ENCODE assay signal across 8 mouse cellular contexts in the genomic region with DNA sequence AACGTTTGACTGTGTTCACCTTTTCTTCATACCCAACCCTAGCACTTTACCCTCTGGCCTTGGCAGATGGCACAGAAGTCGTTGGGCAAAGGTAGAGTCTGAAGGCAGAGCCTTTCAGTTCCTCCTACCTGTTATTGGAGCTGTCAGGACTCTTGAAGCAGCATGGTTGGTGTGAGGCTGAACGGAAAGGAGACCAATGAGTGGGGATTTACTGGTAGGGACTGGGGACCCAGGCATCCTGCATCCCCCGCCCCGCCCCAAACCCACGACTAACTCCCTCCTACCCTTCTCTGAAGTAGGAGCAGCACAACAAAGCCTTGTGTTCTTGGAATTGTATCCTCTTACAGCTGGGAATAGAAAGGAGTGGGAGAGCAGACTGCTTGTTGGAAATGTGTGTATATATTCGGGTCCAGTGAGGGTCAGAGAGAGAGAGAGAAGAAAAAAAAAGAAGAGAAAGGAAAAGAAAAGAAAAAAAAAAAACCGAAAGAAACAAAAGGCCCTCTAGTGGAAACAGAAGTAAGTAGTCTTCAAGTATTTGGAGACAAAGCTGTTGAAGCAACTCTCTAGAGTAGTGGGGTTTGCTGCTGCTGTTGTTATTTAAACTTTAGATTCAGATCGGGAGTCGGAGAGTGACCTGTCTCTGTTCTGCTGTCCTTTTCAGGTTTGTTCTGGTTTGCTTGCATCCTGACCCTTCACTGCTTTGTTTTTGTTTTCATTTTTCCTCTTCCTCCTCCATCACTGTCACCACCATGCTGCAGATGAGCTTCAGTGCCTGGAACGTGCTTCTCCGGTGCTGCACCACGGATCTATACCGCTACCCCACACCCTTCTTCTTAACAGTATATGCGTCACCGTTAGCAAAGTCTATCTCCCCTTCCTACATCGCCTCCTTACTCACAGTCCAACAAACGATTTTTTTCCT. TPM values are rescaled to one million over a fixed set of nuclear protein-coding genes. Genes with fewer than 3 reads are reported as not detected.
DNase-seq lines count a peak whose midpoint lies in the region; ATAC-seq lines count a peak whose summit lies in the region.

A gene (minus strand): TSS at position 176 of the 922 bp plus-strand sequence.

- no peaks in the 10 kb centered on the region for H3K9me3 ChIP-seq in forebrain, embryonic 10.5 days
- H3K9me3 ChIP-seq in hindbrain, embryonic 15.5 days = no peaks in the 10 kb centered on the region
- H3K9me3 ChIP-seq in liver, embryonic 15.5 days (replicated peaks) = no peaks in the 10 kb centered on the region
- H3K9me3 ChIP-seq in neural tube, embryonic 13.5 days = no peaks in the 10 kb centered on the region

- peak within 1 kb of the TSS; percentile 78 for H3K27ac ChIP-seq in forebrain, embryonic 10.5 days
- H3K27ac ChIP-seq in hindbrain, embryonic 15.5 days (replicated peaks) = no peak within 1 kb of the TSS; the same call in 1 of the 2 replicates
- peak within 1 kb of the TSS; percentile 29; the same call in 1 of the 2 replicates for H3K27ac ChIP-seq in liver, embryonic 15.5 days (replicated peaks)
- no peak within 1 kb of the TSS for H3K27ac ChIP-seq in neural tube, embryonic 13.5 days (replicated peaks)

- no peak for ATAC-seq in hindbrain, embryonic 15.5 days (ENCODE audit: low FRiP score, low read depth)
- ATAC-seq in liver, embryonic 15.5 days (ENCODE audit: insufficient read depth) = no peak
- ATAC-seq in neural tube, embryonic 13.5 days (ENCODE audit: low read depth) = no peak
- ATAC-seq in cerebellum, adult (ENCODE audit: insufficient number of reproducible peaks, low FRiP score, low TSS enrichment) = no peak

- H3K4me1 ChIP-seq in forebrain, embryonic 10.5 days = peaks cover 47% of the 10 kb centered on the region
- H3K4me1 ChIP-seq in hindbrain, embryonic 15.5 days (replicated peaks) = peaks cover 35% of the 10 kb centered on the region
- H3K4me1 ChIP-seq in liver, embryonic 15.5 days (replicated peaks) = peaks cover 54% of the 10 kb centered on the region
- H3K4me1 ChIP-seq in neural tube, embryonic 13.5 days (replicated peaks) = peaks cover 40% of the 10 kb centered on the region

- DNase-seq in CD4-positive helper T cell, adult 2 months (ENCODE audit: low read depth, low spot score) = peak; percentile 88
- DNase-seq in MN1 (ENCODE audit: low spot score) = peak; percentile 73
- no peak for DNase-seq in forebrain, embryonic 10.5 days (ENCODE audit: extremely low spot score, low spot score)
- DNase-seq in frontal cortex, postnatal 36 days (ENCODE audit: low spot score in 2 of 2) = no peak

- H3K4me3 ChIP-seq in forebrain, embryonic 10.5 days = peak within 1 kb of the TSS; percentile 72
- H3K4me3 ChIP-seq in hindbrain, embryonic 15.5 days = peak within 1 kb of the TSS; percentile 55
- peak within 1 kb of the TSS; percentile 58 for H3K4me3 ChIP-seq in liver, embryonic 15.5 days (replicated peaks)
- peak within 1 kb of the TSS; percentile 62 for H3K4me3 ChIP-seq in neural tube, embryonic 13.5 days

- H3K36me3 ChIP-seq in forebrain, embryonic 10.5 days (replicated peaks) = no peaks in the 10 kb centered on the region
- no peaks in the 10 kb centered on the region for H3K36me3 ChIP-seq in hindbrain, embryonic 15.5 days
- no peaks in the 10 kb centered on the region for H3K36me3 ChIP-seq in liver, embryonic 15.5 days (replicated peaks)
- no peaks in the 10 kb centered on the region for H3K36me3 ChIP-seq in neural tube, embryonic 13.5 days

- peaks cover 63% of the 10 kb centered on the region for H3K27me3 ChIP-seq in forebrain, embryonic 10.5 days (ENCODE audit: poor library complexity, severe bottlenecking)
- peaks cover 29% of the 10 kb centered on the region for H3K27me3 ChIP-seq in hindbrain, embryonic 15.5 days
- H3K27me3 ChIP-seq in liver, embryonic 15.5 days = peaks cover 56% of the 10 kb centered on the region
- peaks cover 55% of the 10 kb centered on the region for H3K27me3 ChIP-seq in neural tube, embryonic 13.5 days

- peak within 1 kb of the TSS; percentile 66 for H3K9ac ChIP-seq in hindbrain, embryonic 15.5 days
- peak within 1 kb of the TSS; percentile 39; the same call in 1 of the 2 replicates for H3K9ac ChIP-seq in liver, embryonic 15.5 days
- peak within 1 kb of the TSS; percentile 81 for H3K9ac ChIP-seq in neural tube, embryonic 13.5 days

- H3K4me2 ChIP-seq in hindbrain, embryonic 15.5 days = peak within 1 kb of the TSS; percentile 90
- peak within 1 kb of the TSS; percentile 67 for H3K4me2 ChIP-seq in liver, embryonic 15.5 days
- H3K4me2 ChIP-seq in neural tube, embryonic 13.5 days = peak within 1 kb of the TSS; percentile 93

- 23% methylated on average over 18 of the region's 18 CpGs for WGBS in forebrain, embryonic 10.5 days
- WGBS in hindbrain, embryonic 15.5 days = 20% methylated on average over 18 of the region's 18 CpGs
- 19% methylated on average over 18 of the region's 18 CpGs for WGBS in liver, embryonic 15.5 days (ENCODE audit: insufficient replicate concordance)
- 23% methylated on average over 18 of the region's 18 CpGs for WGBS in neural tube, embryonic 13.5 days

RNA-seq across cellular contexts. Expression of the gene that starts here (rescaled TPM):
- polyA plus RNA-seq in forebrain, embryonic 10.5 days (2016; fragmentation: Nextera tagmentation; extraction: Ambion mirVana) = 3.5 and 3.6 TPM in 2 replicates
- 7.7 and 8.9 TPM in 2 replicates for polyA plus RNA-seq in hindbrain, embryonic 15.5 days (2015; fragmentation: Nextera tagmentation; extraction: Ambion mirVana)
- polyA plus RNA-seq in liver, embryonic 15.5 days (2015; fragmentation: Nextera tagmentation; extraction: Ambion mirVana) = 2.4 and 3.0 TPM in 2 replicates
- polyA plus RNA-seq in neural tube, embryonic 13.5 days (2015; fragmentation: Nextera tagmentation; extraction: Ambion mirVana) = 7.8 and 8.2 TPM in 2 replicates

Comparison
In these comparisons a context has a peak if more than half of its experiments do, and no peak if none do; other contexts are left out.
1. DNase-seq: peak in CD4-positive helper T cell, adult 2 months (single experiment) and MN1 (single experiment); none in forebrain, embryonic 10.5 days (single experiment) and frontal cortex, postnatal 36 days (0 of 2).
2. H3K27ac ChIP-seq: peak in forebrain, embryonic 10.5 days (single experiment) and liver, embryonic 15.5 days (single experiment); none in hindbrain, embryonic 15.5 days (single experiment) and neural tube, embryonic 13.5 days (single experiment).
3. Peak in every context shown above with its lines, with median percentiles within 50 percentile points of each other: H3K4me3 ChIP-seq, H3K4me2 ChIP-seq and H3K9ac ChIP-seq.